Mouse (Mus musculus) brain, embryonic 14.5 days (tissue): ENCODE measurements around the gene Slc39a2.

Experiments
- CTCF ChIP-seq: fragments of 200-500 bp; IDR thresholded peaks from 2 replicates; pipeline ENCODE4 v1.5.1; 2012; ENCODE audit warnings: inconsistent platforms, mild to moderate bottlenecking, moderate library complexity, borderline replicate concordance; ENCODE audit not compliant: insufficient read depth, insufficient read length; ENCODE audit errors: extremely low read depth
- POLR2A ChIP-seq: fragments of 200-500 bp; IDR thresholded peaks from 2 replicates; pipeline ENCODE4 v1.6.1; 2012; ENCODE audit warnings: mild to moderate bottlenecking, inconsistent platforms, borderline replicate concordance; ENCODE audit not compliant: poor library complexity, insufficient read depth, insufficient read length, severe bottlenecking; ENCODE audit errors: extremely low read depth

- TF ChIP-seq POLR2A: no peak
- TF ChIP-seq CTCF: no peak
These were observed 30.8 kb downstream of the Slc39a2 start for GRCm38 (mm10) chr14:51923492-51923891.
